Mouse (Mus musculus) intestine, embryonic 14.5 days (tissue): ENCODE results near the gene Gas6. TPM values are rescaled to one million over a fixed set of nuclear protein-coding genes. Genes with fewer than 3 reads are reported as not detected.

Source experiments
- ATAC-seq: fragments of 200-750 bp; cut with Nextera tagmentation; replicated peaks from 2 replicates; pipeline ENCODE4 v1.8.0; 2017; ENCODE audit warnings: low read depth, moderate number of reproducible peaks, moderate TSS enrichment, moderate library complexity; ENCODE audit not compliant: low FRiP score, low TSS enrichment
- DNase-seq: peaks from one replicate; pipeline ENCODE4 v3.0.0-alpha.2; 2018; ENCODE audit warnings: low spot score
- H3K27ac ChIP-seq: fragments of 300-500 bp; sonication (generic); 2 replicates; pipeline ENCODE4 v1.5.1; 2014; ENCODE audit warnings: low read depth, mild to moderate bottlenecking, control low read depth
- H3K27me3 ChIP-seq: fragments of 300-500 bp; sonication (generic); replicated peaks from 2 replicates; pipeline ENCODE4 v1.6.1; 2014; ENCODE audit warnings: low read length, control low read depth; ENCODE audit not compliant: control insufficient read depth, insufficient read depth
- H3K36me3 ChIP-seq: fragments of 300-500 bp; sonication (generic); 2 replicates; pipeline ENCODE4 v1.6.1; 2014; ENCODE audit warnings: low read length, control low read depth; ENCODE audit not compliant: control insufficient read depth, insufficient read depth
- H3K4me1 ChIP-seq: fragments of 300-500 bp; sonication (generic); replicated peaks from 2 replicates; pipeline ENCODE4 v1.6.1; 2014; ENCODE audit warnings: low read length, control low read depth, mixed read lengths; ENCODE audit not compliant: control insufficient read depth, insufficient read depth
- H3K4me2 ChIP-seq: fragments of 300-500 bp; sonication (generic); 2 replicates; pipeline ENCODE4 v1.6.1; 2014; ENCODE audit warnings: low read length
- H3K4me3 ChIP-seq: fragments of 300-500 bp; sonication (generic); 2 replicates; pipeline ENCODE4 v1.5.1; 2014; ENCODE audit warnings: low read depth, low read length, control low read depth, mixed read lengths
- H3K9ac ChIP-seq: fragments of 300-500 bp; sonication (generic); 2 replicates; pipeline ENCODE4 v1.6.1; 2014; ENCODE audit warnings: mild to moderate bottlenecking, low read length
- H3K9me3 ChIP-seq: fragments of 300-500 bp; sonication (generic); 2 replicates; pipeline ENCODE4 v1.6.1; 2016; ENCODE audit warnings: low read length, control low read depth; ENCODE audit not compliant: control insufficient read depth
- WGBS: fragments of 180-500 bp; shearing (Covaris S2); extraction: QIAGEN DNeasy Blood & Tissue Kit; methylation state at CpG from one replicate; pipeline ENCODE4 v1.1.7; 2014; 5-methylcytosine and 5-hydroxymethylcytosine counted together
- polyA plus RNA-seq: library from polyadenylated mRNA; unstranded; fragments of >200 nt; fragmentation: Nextera tagmentation; extraction: Ambion mirVana; gene quantifications from 2 replicates; pipeline ENCODE4 v1.2.1, GENCODE M21; 2014

Gene Gas6
- polyA plus RNA-seq: 28.0 and 28.7 TPM in 2 replicates

DNA sequence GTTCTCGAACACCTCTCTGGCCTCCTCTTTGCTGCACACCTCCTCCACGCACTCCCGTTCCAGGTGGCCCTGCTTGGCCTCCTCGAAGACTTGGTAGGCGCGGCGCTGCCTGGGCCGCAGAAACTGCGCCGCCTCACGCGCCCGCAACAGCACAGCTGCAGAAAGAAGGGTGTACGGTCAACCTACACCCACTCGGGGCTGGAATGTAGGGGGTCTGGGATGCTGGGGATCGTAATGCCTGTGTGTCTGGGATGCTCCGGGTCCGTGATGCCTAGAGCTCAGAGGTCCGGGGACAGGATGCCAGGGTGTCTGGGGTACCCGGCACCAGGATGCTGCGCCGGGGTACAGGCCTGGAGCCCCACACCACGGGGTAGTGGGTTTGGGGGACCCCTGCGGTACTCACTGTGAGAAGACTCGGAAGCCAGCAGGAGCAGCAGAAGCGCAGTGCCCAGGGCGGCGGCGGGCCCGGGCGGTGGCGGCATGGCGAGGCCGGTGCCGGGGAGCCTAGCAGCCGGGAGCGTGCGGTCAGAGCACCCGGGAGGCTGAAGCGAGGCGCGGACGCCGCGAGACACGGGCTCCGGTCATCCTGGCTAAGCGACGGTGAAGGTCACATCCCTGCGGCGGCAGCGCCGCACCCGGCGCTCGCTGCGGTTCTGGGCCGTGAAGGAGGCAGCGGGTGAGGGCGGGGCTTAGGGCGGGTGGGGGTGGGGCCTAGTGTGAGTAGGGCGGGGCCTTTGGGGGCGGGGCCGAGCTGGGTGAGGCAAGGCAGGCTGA, at the start of gene Gas6:
TSS of gene Gas6 (minus strand) at position 633 of the 774 bp plus-strand sequence.
- H3K27ac ChIP-seq: no peak within 1 kb of the TSS
- no peaks in the 10 kb centered on the region for H3K9me3 ChIP-seq
- peaks cover 23% of the 10 kb centered on the region; the same call in 1 of the 2 replicates for H3K27me3 ChIP-seq
- H3K4me1 ChIP-seq: peaks cover 10% of the 10 kb centered on the region; the same call in 1 of the 2 replicates
- 2% methylated on average over 53 of the region's 64 CpGs for WGBS
- peak within 1 kb of the TSS; percentile 46 for H3K9ac ChIP-seq
- no peaks in the 10 kb centered on the region for H3K36me3 ChIP-seq
- H3K4me3 ChIP-seq: peak within 1 kb of the TSS; percentile 56
- peak within 1 kb of the TSS; percentile 94 for H3K4me2 ChIP-seq
- ATAC-seq (peak; percentile 61), DNase-seq (peak; percentile 82)

DNA sequence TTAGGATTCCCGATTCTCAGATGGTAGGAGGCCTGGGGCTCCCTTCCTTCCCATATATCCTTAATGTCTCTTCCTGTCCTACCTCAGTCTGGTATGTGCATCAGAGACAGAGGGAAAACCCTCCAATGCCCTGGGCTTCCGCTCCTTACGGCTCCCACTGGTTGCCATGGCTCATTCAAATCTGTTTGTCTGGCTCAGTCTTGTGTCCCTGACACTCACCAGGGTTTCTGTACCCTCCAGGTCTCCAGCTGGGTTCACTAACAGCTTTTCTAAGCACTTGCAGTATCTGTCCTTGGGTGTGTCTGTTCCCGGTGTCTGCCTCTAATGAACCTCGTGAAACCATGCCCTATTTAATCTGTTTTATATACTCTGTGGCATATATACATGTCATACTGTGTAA, 47.2 kb upstream of the Gas6 start:
- WGBS: 76% methylated on average over 5 of the region's 5 CpGs

DNA sequence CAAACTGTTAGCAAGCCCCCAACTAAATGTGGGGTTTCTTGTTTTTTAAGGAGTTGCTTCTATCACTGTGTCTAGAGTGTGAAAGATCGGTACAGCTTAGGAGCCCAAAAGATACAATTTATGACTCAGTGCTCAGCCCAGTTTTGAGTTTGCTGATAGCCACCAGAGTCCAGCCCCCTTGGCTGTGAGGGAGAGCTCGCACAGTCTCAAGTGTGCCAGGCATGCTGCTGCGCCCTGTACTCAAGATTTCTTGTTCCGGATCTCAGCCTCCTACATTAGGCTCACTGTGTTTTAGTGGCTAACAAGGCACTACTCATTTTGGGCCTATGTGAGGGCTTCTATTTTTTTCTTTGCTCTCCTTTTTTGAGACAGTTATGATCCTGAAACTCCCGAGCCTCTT, 45.8 kb upstream of the Gas6 start:
- Histone ChIP-seq H3K4me2 (no peak overlapping the region), H3K27ac (no peak overlapping the region), H3K27me3 (no peaks in the 10 kb centered on the region), H3K9me3 (no peaks in the 10 kb centered on the region), H3K9ac (no peak overlapping the region), H3K4me1 (no peaks in the 10 kb centered on the region), H3K36me3 (no peaks in the 10 kb centered on the region), H3K4me3 (no peak overlapping the region)
- no peak for ATAC-seq
- DNase-seq: no peak
- WGBS: 90% methylated on average over 5 of the region's 5 CpGs

More for the DNA sequence above, 47.2 kb upstream of the Gas6 start:
- no peak for DNase-seq
- no peaks in the 10 kb centered on the region for H3K27me3 ChIP-seq
- H3K4me2 ChIP-seq: no peak overlapping the region
- H3K27ac ChIP-seq: no peak overlapping the region
- H3K4me1 ChIP-seq: no peaks in the 10 kb centered on the region
- H3K9me3 ChIP-seq: no peaks in the 10 kb centered on the region
- ATAC-seq: no peak
- H3K4me3 ChIP-seq: no peak overlapping the region
- no peaks in the 10 kb centered on the region for H3K36me3 ChIP-seq
- H3K9ac ChIP-seq: no peak overlapping the region

DNA sequence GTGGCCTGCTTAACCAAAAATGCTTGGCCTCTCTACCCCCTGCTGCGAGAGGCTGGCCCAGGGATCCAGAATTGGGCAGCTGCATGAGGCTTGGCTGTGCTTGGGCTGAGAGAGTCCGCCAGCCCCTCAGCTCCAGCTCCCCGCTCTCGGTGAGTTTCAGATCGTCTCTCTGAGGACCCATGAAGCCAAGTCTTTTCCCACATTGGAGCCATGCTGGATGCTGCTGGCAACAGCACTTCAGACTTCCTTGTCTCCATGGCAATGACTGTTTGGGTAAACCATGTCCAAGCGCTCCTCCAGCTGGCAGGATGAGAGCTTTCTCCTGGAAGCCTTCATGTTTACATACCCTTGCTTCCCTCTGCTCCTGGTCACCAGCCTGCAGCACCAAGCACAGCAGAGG, 44.5 kb upstream of the Gas6 start:
- WGBS: 57% methylated on average over 6 of the region's 6 CpGs
- Histone ChIP-seq H3K9ac (no peak overlapping the region), H3K4me1 (no peaks in the 10 kb centered on the region), H3K9me3 (no peaks in the 10 kb centered on the region), H3K27ac (no peak overlapping the region), H3K4me3 (no peak overlapping the region), H3K27me3 (no peaks in the 10 kb centered on the region), H3K36me3 (no peaks in the 10 kb centered on the region), H3K4me2 (no peak overlapping the region)
- DNase-seq (no peak), ATAC-seq (peak; percentile 55; the same call in 1 of the 2 replicates)

DNA sequence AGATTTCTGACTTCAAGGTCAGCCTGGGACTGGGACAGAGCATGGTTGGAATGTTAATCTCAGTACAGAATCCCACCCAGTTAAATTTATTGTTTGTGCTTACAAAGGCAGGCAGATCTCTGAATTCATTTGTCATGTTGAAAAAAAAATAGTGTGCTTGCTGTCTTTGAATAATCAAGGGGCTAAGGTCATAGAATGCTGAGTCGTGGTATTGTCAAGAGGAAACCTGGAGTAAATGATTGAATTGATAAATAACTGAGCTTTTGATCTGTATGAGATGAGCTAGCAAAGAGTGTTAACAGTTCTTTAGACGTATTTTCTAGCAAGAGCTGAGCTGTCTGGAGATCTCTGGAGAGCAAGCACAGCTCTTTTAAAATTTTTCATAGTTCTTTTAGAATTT, 42.8 kb upstream of the Gas6 start:
- ATAC-seq: no peak
- 52% methylated on average over 2 of the region's 2 CpGs for WGBS
- Histone ChIP-seq H3K36me3 (no peaks in the 10 kb centered on the region), H3K27me3 (no peaks in the 10 kb centered on the region), H3K4me2 (no peak overlapping the region), H3K9ac (no peak overlapping the region), H3K4me3 (no peak overlapping the region), H3K4me1 (peaks cover 3% of the 10 kb centered on the region), H3K9me3 (no peaks in the 10 kb centered on the region), H3K27ac (no peak overlapping the region)
- no peak for DNase-seq

DNA sequence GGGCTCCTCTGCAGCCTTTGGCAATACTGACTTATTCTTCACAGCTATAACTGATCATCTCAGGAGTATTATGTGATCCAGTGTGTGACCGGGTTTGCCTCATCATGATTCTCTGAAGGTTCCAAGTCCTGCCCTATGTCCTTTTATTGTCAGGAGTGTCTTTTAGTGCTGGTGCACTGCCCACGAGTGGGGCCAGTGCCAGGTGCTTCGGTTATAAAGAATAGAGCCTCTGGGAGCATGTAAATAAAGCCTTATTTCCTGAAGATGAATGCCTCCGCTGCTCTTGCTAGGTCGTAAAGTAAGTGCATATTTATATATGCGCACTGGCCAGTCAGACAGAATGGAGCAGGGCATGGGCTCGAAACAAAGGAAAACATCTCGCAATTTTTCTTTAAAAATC, 38.8 kb upstream of the Gas6 start:
- ATAC-seq (no peak), DNase-seq (no peak)
- Histone ChIP-seq H3K4me2 (no peak overlapping the region), H3K27ac (no peak overlapping the region), H3K36me3 (no peaks in the 10 kb centered on the region), H3K9me3 (no peaks in the 10 kb centered on the region), H3K4me1 (peaks cover 37% of the 10 kb centered on the region), H3K27me3 (no peaks in the 10 kb centered on the region), H3K9ac (no peak overlapping the region), H3K4me3 (no peak overlapping the region)
- 66% methylated on average over 8 of the region's 8 CpGs for WGBS

DNA sequence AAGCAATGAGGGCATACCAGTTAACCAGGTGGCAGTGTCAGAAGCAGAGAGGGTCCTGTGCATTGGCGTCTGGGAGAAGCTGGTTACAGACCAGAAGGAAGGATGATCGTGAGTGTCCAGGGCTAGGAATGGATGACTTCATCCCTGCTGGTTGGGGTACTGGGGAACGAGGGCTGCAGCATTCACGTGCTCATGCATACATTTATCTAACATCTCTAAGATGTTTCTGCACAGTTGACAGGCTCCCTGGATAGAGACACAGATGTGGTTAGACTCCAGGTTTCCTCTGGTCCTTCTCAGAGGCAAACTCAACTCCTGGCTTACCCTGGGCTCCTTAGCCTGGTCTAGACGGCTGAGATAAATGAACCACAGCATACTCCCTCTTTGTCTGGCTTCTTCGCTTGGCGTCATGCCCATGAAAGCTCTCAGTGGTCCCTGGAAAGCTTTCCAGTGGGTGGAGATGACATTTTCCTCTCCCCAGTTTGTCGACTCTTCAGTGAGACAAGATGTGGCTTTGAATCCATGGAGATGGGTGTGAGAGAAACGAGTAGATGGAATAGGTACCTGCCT, 37.4 kb upstream of the Gas6 start:
- Histone ChIP-seq H3K9ac (no peak overlapping the region), H3K4me3 (no peak overlapping the region), H3K36me3 (no peaks in the 10 kb centered on the region), H3K9me3 (0 out of 2 replicates have a peak, but pooled peaks cover 2% of the 10 kb centered on the region), H3K4me2 (0 out of 2 replicates have a peak overlapping the region, but pooled peaks have one; percentile 0), H3K4me1 (peaks cover 37% of the 10 kb centered on the region), H3K27ac (peak overlapping the region; percentile 57), H3K27me3 (no peaks in the 10 kb centered on the region)
- ATAC-seq: 0 out of 2 replicates have a peak, but pooled peaks have one; percentile 30
- peak; percentile 73 for DNase-seq
- WGBS: 42% methylated on average over 9 of the region's 9 CpGs

DNA sequence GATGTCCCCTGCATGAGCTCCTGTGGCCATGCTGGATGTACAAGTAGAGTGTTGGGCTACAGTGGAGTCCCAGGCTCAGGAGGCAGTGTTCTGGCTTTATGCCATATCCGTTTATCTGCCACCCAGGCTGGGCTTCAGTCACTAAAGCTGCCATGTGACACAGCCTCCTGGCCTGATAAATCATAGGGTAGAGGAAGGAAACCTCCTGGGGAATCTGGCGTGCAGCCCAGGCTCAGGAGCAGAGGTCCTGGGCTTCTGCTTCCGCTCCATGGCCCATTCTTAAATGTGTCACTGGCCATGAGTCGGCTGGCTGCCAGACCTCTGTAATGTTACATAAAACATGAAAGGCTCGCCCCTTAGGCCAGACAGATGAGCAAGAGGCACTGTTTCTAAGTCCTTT, 36.7 kb upstream of the Gas6 start:
- Histone ChIP-seq H3K4me3 (no peak overlapping the region), H3K27me3 (no peaks in the 10 kb centered on the region), H3K4me2 (0 out of 2 replicates have a peak overlapping the region, but pooled peaks have one; percentile 0), H3K27ac (peak overlapping the region; percentile 57), H3K4me1 (peaks cover 37% of the 10 kb centered on the region), H3K9ac (no peak overlapping the region), H3K9me3 (0 out of 2 replicates have a peak, but pooled peaks cover 2% of the 10 kb centered on the region), H3K36me3 (no peaks in the 10 kb centered on the region)
- peak; percentile 72 for ATAC-seq
- 27% methylated on average over 5 of the region's 5 CpGs for WGBS
- DNase-seq: peak; percentile 66
